Mouse (Mus musculus) midbrain, embryonic 13.5 days (tissue): ENCODE measurements around the gene Grik4. TPM values are rescaled to one million over a fixed set of nuclear protein-coding genes. Genes with fewer than 3 reads are reported as not detected.

Source experiments
- ATAC-seq: fragments of 200-750 bp; cut with Nextera tagmentation; 2 replicates; pipeline ENCODE4 v1.8.0; 2017; ENCODE audit warnings: mild to moderate bottlenecking, moderate TSS enrichment, moderate library complexity
- H3K27ac ChIP-seq: fragments of 300-500 bp; sonication (generic); 2 replicates; pipeline ENCODE4 v1.5.1; 2015; ENCODE audit warnings: inconsistent platforms, mild to moderate bottlenecking, moderate library complexity
- H3K27me3 ChIP-seq: fragments of 300-500 bp; sonication (generic); 2 replicates; pipeline ENCODE4 v1.6.1; 2015; ENCODE audit warnings: mild to moderate bottlenecking, inconsistent platforms
- H3K36me3 ChIP-seq: fragments of 300-500 bp; sonication (generic); 2 replicates; pipeline ENCODE4 v1.6.1; 2015; ENCODE audit warnings: mild to moderate bottlenecking, inconsistent platforms
- H3K4me1 ChIP-seq: fragments of 300-500 bp; sonication (generic); replicated peaks from 2 replicates; pipeline ENCODE4 v1.6.1; 2015; ENCODE audit warnings: inconsistent platforms
- H3K4me2 ChIP-seq: fragments of 300-500 bp; sonication (generic); replicated peaks from 2 replicates; pipeline ENCODE4 v1.6.1; 2015; ENCODE audit warnings: moderate library complexity, mild to moderate bottlenecking, inconsistent platforms
- H3K4me3 ChIP-seq: fragments of 300-500 bp; sonication (generic); replicated peaks from 2 replicates; pipeline ENCODE4 v1.5.1; 2015; ENCODE audit warnings: mild to moderate bottlenecking, inconsistent platforms
- H3K9ac ChIP-seq: fragments of 300-500 bp; sonication (generic); replicated peaks from 2 replicates; pipeline ENCODE4 v1.6.1; 2015; ENCODE audit warnings: mild to moderate bottlenecking, inconsistent platforms
- H3K9me3 ChIP-seq: fragments of 300-500 bp; sonication (generic); 2 replicates; pipeline ENCODE4 v1.6.1; 2016; ENCODE audit warnings: mild to moderate bottlenecking, inconsistent platforms
- WGBS: fragments of 180-500 bp; shearing (Covaris S2); methylation state at CpG from one replicate; pipeline ENCODE4 v1.1.7; 2015; 5-methylcytosine and 5-hydroxymethylcytosine counted together
- polyA plus RNA-seq: library from polyadenylated mRNA; unstranded; fragments of >200 nt; fragmentation: Nextera tagmentation; extraction: Ambion mirVana; gene quantifications from 2 replicates; pipeline ENCODE4 v1.2.1, GENCODE M21; 2015

The Grik4 gene
- polyA plus RNA-seq, 1 experiment from 2014 or later = 6.8 TPM

- no peaks in the 10 kb centered on the region for H3K9me3 ChIP-seq
- no peaks in the 10 kb centered on the region for H3K4me1 ChIP-seq
- H3K4me3 ChIP-seq = no peak overlapping the region
- no peaks in the 10 kb centered on the region for H3K36me3 ChIP-seq
- 95% methylated on average over 3 of the region's 3 CpGs for WGBS
- H3K27ac ChIP-seq = no peak overlapping the region
- no peak for ATAC-seq
- no peak overlapping the region for H3K9ac ChIP-seq
- H3K27me3 ChIP-seq = no peaks in the 10 kb centered on the region
- H3K4me2 ChIP-seq = no peak overlapping the region
These were observed 135.1 kb downstream of the Grik4 start for GRCm38 (mm10) chr9:42809146-42809545.

- H3K27me3 ChIP-seq = no peaks in the 10 kb centered on the region
These were observed 135.9 kb downstream of the Grik4 start for GRCm38 (mm10) chr9:42808394-42808793.

GRCm38 (mm10) chr9:42803061-42803491, 141.2 kb downstream of the Grik4 start:
- H3K4me2 ChIP-seq = no peak overlapping the region
- H3K27ac ChIP-seq = no peak overlapping the region
- 73% methylated on average over 3 of the region's 3 CpGs for WGBS

More at GRCm38 (mm10) chr9:42808394-42808793, 135.9 kb downstream of the Grik4 start:
- Histone ChIP-seq H3K9me3 (no peaks in the 10 kb centered on the region), H3K4me3 (no peak overlapping the region), H3K9ac (no peak overlapping the region), H3K36me3 (no peaks in the 10 kb centered on the region), H3K4me1 (no peaks in the 10 kb centered on the region), H3K4me2 (no peak overlapping the region), H3K27ac (no peak overlapping the region)
- no peak for ATAC-seq
- WGBS = 67% methylated on average over 9 of the region's 9 CpGs

GRCm38 (mm10) chr9:42801929-42802328, 142.4 kb downstream of the Grik4 start:
- H3K9me3 ChIP-seq = no peaks in the 10 kb centered on the region
- WGBS = 82% methylated on average over 11 of the region's 11 CpGs
- no peak for ATAC-seq
- no peak overlapping the region for H3K4me3 ChIP-seq
- H3K27me3 ChIP-seq = no peaks in the 10 kb centered on the region
- no peak overlapping the region for H3K9ac ChIP-seq
- H3K4me2 ChIP-seq = no peak overlapping the region
- H3K36me3 ChIP-seq = no peaks in the 10 kb centered on the region
- H3K27ac ChIP-seq = no peak overlapping the region
- peaks cover 21% of the 10 kb centered on the region; the same call in 1 of the 2 replicates for H3K4me1 ChIP-seq

More at GRCm38 (mm10) chr9:42803061-42803491, 141.2 kb downstream of the Grik4 start:
- peaks cover 18% of the 10 kb centered on the region; the same call in 1 of the 2 replicates for H3K4me1 ChIP-seq
- no peaks in the 10 kb centered on the region for H3K9me3 ChIP-seq
- H3K27me3 ChIP-seq = no peaks in the 10 kb centered on the region
- H3K36me3 ChIP-seq = no peaks in the 10 kb centered on the region
- no peak for ATAC-seq
- H3K9ac ChIP-seq = no peak overlapping the region
- no peak overlapping the region for H3K4me3 ChIP-seq

GRCm38 (mm10) chr9:42800138-42800537, 144.2 kb downstream of the Grik4 start:
- peaks cover 26% of the 10 kb centered on the region; the same call in 1 of the 2 replicates for H3K4me1 ChIP-seq
- no peaks in the 10 kb centered on the region for H3K27me3 ChIP-seq
- 91% methylated on average over 7 of the region's 7 CpGs for whole genome bisulfite sequencing
- no peaks in the 10 kb centered on the region for H3K9me3 ChIP-seq
- no peaks in the 10 kb centered on the region for H3K36me3 ChIP-seq
- no peak overlapping the region for H3K4me2 ChIP-seq
- no peak overlapping the region for H3K9ac ChIP-seq
- no peak for ATAC-seq
- no peak overlapping the region for H3K27ac ChIP-seq
- H3K4me3 ChIP-seq = no peak overlapping the region

GRCm38 (mm10) chr9:42799694-42800093, 144.6 kb downstream of the Grik4 start:
- no peak for ATAC-seq
- H3K36me3 ChIP-seq = no peaks in the 10 kb centered on the region
- no peak overlapping the region for H3K4me2 ChIP-seq
- no peak overlapping the region for H3K9ac ChIP-seq
- no peak overlapping the region for H3K4me3 ChIP-seq
- H3K27ac ChIP-seq = no peak overlapping the region
- WGBS = 86% methylated on average over 5 of the region's 5 CpGs
- no peaks in the 10 kb centered on the region for H3K27me3 ChIP-seq
- peaks cover 26% of the 10 kb centered on the region; the same call in 1 of the 2 replicates for H3K4me1 ChIP-seq
- no peaks in the 10 kb centered on the region for H3K9me3 ChIP-seq

GRCm38 (mm10) chr9:42799242-42799641, 145.1 kb downstream of the Grik4 start:
- WGBS = 64% methylated on average over 5 of the region's 5 CpGs
- Histone ChIP-seq H3K9ac (no peak overlapping the region), H3K36me3 (no peaks in the 10 kb centered on the region), H3K9me3 (no peaks in the 10 kb centered on the region), H3K27ac (no peak overlapping the region), H3K4me3 (no peak overlapping the region), H3K4me2 (no peak overlapping the region), H3K27me3 (no peaks in the 10 kb centered on the region), H3K4me1 (peaks cover 26% of the 10 kb centered on the region; the same call in 1 of the 2 replicates)
- ATAC-seq = no peak; the same call in 1 of the 2 replicates

GRCm38 (mm10) chr9:42798280-42798679, 146.0 kb downstream of the Grik4 start:
- H3K4me2 ChIP-seq = no peak overlapping the region
- H3K9ac ChIP-seq = no peak overlapping the region
- WGBS = 86% methylated on average over 4 of the region's 4 CpGs
- ATAC-seq = no peak
- H3K4me3 ChIP-seq = no peak overlapping the region
- H3K27me3 ChIP-seq = no peaks in the 10 kb centered on the region
- H3K27ac ChIP-seq = no peak overlapping the region
- H3K4me1 ChIP-seq = peaks cover 26% of the 10 kb centered on the region; the same call in 1 of the 2 replicates
- no peaks in the 10 kb centered on the region for H3K36me3 ChIP-seq
- no peaks in the 10 kb centered on the region for H3K9me3 ChIP-seq

- Histone ChIP-seq H3K27ac (no peak overlapping the region), H3K4me2 (no peak overlapping the region), H3K4me3 (no peak overlapping the region), H3K27me3 (no peaks in the 10 kb centered on the region), H3K36me3 (no peaks in the 10 kb centered on the region), H3K9me3 (no peaks in the 10 kb centered on the region), H3K9ac (no peak overlapping the region), H3K4me1 (peaks cover 26% of the 10 kb centered on the region; the same call in 1 of the 2 replicates)
- no peak for ATAC-seq
- WGBS = 71% methylated on average over 8 of the region's 8 CpGs
These were observed 147.0 kb downstream of the Grik4 start for GRCm38 (mm10) chr9:42797276-42797675.

GRCm38 (mm10) chr9:42795881-42796280, 148.4 kb downstream of the Grik4 start:
- peak; percentile 68; the same call in 1 of the 2 replicates for ATAC-seq
- no peak overlapping the region for H3K27ac ChIP-seq
- H3K9ac ChIP-seq = no peak overlapping the region
- no peaks in the 10 kb centered on the region for H3K9me3 ChIP-seq
- no peak overlapping the region for H3K4me2 ChIP-seq
- peaks cover 32% of the 10 kb centered on the region; the same call in 1 of the 2 replicates for H3K4me1 ChIP-seq
- no peak overlapping the region for H3K4me3 ChIP-seq
- WGBS = 76% methylated on average over 8 of the region's 8 CpGs
- H3K27me3 ChIP-seq = no peaks in the 10 kb centered on the region
- no peaks in the 10 kb centered on the region for H3K36me3 ChIP-seq

GRCm38 (mm10) chr9:42794006-42794405, 150.3 kb downstream of the Grik4 start:
- Histone ChIP-seq H3K4me1 (peaks cover 27% of the 10 kb centered on the region; the same call in 1 of the 2 replicates), H3K27ac (no peak overlapping the region), H3K4me2 (no peak overlapping the region), H3K36me3 (no peaks in the 10 kb centered on the region), H3K27me3 (0 out of 2 replicates have a peak, but pooled peaks cover 2% of the 10 kb centered on the region), H3K9me3 (no peaks in the 10 kb centered on the region), H3K4me3 (no peak overlapping the region), H3K9ac (no peak overlapping the region)
- ATAC-seq = no peak
- WGBS = 90% methylated on average over 4 of the region's 4 CpGs

GRCm38 (mm10) chr9:42793581-42793980, 150.7 kb downstream of the Grik4 start:
- no peaks in the 10 kb centered on the region for H3K36me3 ChIP-seq
- H3K9ac ChIP-seq = no peak overlapping the region
- H3K4me2 ChIP-seq = no peak overlapping the region
- peaks cover 23% of the 10 kb centered on the region; the same call in 1 of the 2 replicates for H3K4me1 ChIP-seq
- ATAC-seq = no peak
- no peak overlapping the region for H3K27ac ChIP-seq
- 82% methylated on average over 8 of the region's 8 CpGs for WGBS
- no peaks in the 10 kb centered on the region for H3K9me3 ChIP-seq
- no peak overlapping the region for H3K4me3 ChIP-seq
- H3K27me3 ChIP-seq = 0 out of 2 replicates have a peak, but pooled peaks cover 3% of the 10 kb centered on the region

GRCm38 (mm10) chr9:42792381-42792780, 151.9 kb downstream of the Grik4 start:
- Histone ChIP-seq H3K4me1 (peaks cover 17% of the 10 kb centered on the region; the same call in 1 of the 2 replicates), H3K4me2 (no peak overlapping the region), H3K27me3 (0 out of 2 replicates have a peak, but pooled peaks cover 6% of the 10 kb centered on the region), H3K9ac (no peak overlapping the region), H3K27ac (no peak overlapping the region), H3K9me3 (no peaks in the 10 kb centered on the region), H3K4me3 (no peak overlapping the region), H3K36me3 (no peaks in the 10 kb centered on the region)
- no peak for ATAC-seq
- WGBS = 38% methylated on average over 5 of the region's 5 CpGs
